In genomic region chr6:89595777-89596146, GRCm38 (mm10) we compare ENCODE assay signal across 7 mouse cellular contexts. TPM values are rescaled to one million over a fixed set of nuclear protein-coding genes. Genes with fewer than 3 reads are reported as not detected.
DNase-seq lines count a peak whose midpoint lies in the region; ATAC-seq lines count a peak whose summit lies in the region.

No protein-coding gene starts in this region.

- DNase-seq in liver, embryonic 11.5 days (ENCODE audit: low spot score) = no peak
- no peak for DNase-seq in liver
- DNase-seq in limb, embryonic 11.5 days (ENCODE audit: low spot score) = no peak
- no peak for DNase-seq in frontal cortex, postnatal 36 days (ENCODE audit: low spot score in 2 of 2)
- DNase-seq in retina, postnatal 1 day = no peak

- 23% methylated on average over 5 of the region's 5 CpGs for WGBS in liver, embryonic 11.5 days
- WGBS in forebrain, embryonic 16.5 days = 26% methylated on average over 5 of the region's 5 CpGs
- 24% methylated on average over 5 of the region's 5 CpGs for WGBS in limb, embryonic 11.5 days
- 27% methylated on average over 5 of the region's 5 CpGs for WGBS in neural tube, embryonic 14.5 days

- ATAC-seq in liver, embryonic 11.5 days (replicated peaks; ENCODE audit: low FRiP score) = peak; percentile 21
- ATAC-seq in forebrain, embryonic 16.5 days = peak; percentile 47
- ATAC-seq in limb, embryonic 11.5 days (ENCODE audit: insufficient number of reproducible peaks, low FRiP score, low TSS enrichment, low read depth) = 0 out of 2 replicates have a peak, but pooled peaks have one; percentile 18
- ATAC-seq in neural tube, embryonic 14.5 days (ENCODE audit: low read depth) = peak; percentile 64

- peak overlapping the region; percentile 68; the same call in 1 of the 2 replicates for H3K4me3 ChIP-seq in liver, embryonic 11.5 days (ENCODE audit: low read depth, low read length)
- H3K4me3 ChIP-seq in forebrain, embryonic 16.5 days (replicated peaks; ENCODE audit: low read length) = peak overlapping the region; percentile 92
- H3K4me3 ChIP-seq in limb, embryonic 11.5 days (ENCODE audit: low read depth, low read length) = no peak overlapping the region
- peak overlapping the region; percentile 61; the same call in 1 of the 2 replicates for H3K4me3 ChIP-seq in neural tube, embryonic 14.5 days (ENCODE audit: low read depth, low read length)

- H3K4me1 ChIP-seq in liver, embryonic 11.5 days (replicated peaks; ENCODE audit: control insufficient read depth, insufficient read depth, low read length) = peaks cover 5% of the 10 kb centered on the region; the same call in 1 of the 2 replicates
- peaks cover 9% of the 10 kb centered on the region for H3K4me1 ChIP-seq in forebrain, embryonic 16.5 days (replicated peaks; ENCODE audit: control insufficient read depth, insufficient read depth, low read length)
- H3K4me1 ChIP-seq in limb, embryonic 11.5 days (ENCODE audit: control insufficient read depth, insufficient read depth, low read length) = 0 out of 2 replicates have a peak, but pooled peaks cover 3% of the 10 kb centered on the region
- peaks cover 6% of the 10 kb centered on the region; the same call in 1 of the 2 replicates for H3K4me1 ChIP-seq in neural tube, embryonic 14.5 days (ENCODE audit: control insufficient read depth, insufficient read depth, low read length)

- H3K4me2 ChIP-seq in liver, embryonic 11.5 days = peak overlapping the region; percentile 81; the same call in 1 of the 2 replicates
- H3K4me2 ChIP-seq in forebrain, embryonic 16.5 days (ENCODE audit: low read length) = peak overlapping the region; percentile 68
- H3K4me2 ChIP-seq in limb, embryonic 11.5 days (ENCODE audit: low read depth, severe bottlenecking) = no peak overlapping the region
- peak overlapping the region; percentile 65 for H3K4me2 ChIP-seq in neural tube, embryonic 14.5 days (ENCODE audit: low read depth, low read length)

- H3K9me3 ChIP-seq in liver, embryonic 11.5 days (ENCODE audit: control insufficient read depth, low read length) = no peaks in the 10 kb centered on the region
- H3K9me3 ChIP-seq in forebrain, embryonic 16.5 days (ENCODE audit: control insufficient read depth, low read length) = no peaks in the 10 kb centered on the region
- H3K9me3 ChIP-seq in limb, embryonic 11.5 days (ENCODE audit: control insufficient read depth, low read length) = no peaks in the 10 kb centered on the region
- H3K9me3 ChIP-seq in neural tube, embryonic 14.5 days (ENCODE audit: control insufficient read depth, low read length) = no peaks in the 10 kb centered on the region

- H3K27ac ChIP-seq in liver, embryonic 11.5 days (ENCODE audit: low read depth, low read length) = no peak overlapping the region
- H3K27ac ChIP-seq in forebrain, embryonic 16.5 days (ENCODE audit: low read length) = no peak overlapping the region
- H3K27ac ChIP-seq in limb, embryonic 11.5 days (replicated peaks; ENCODE audit: low read depth, low read length) = no peak overlapping the region
- H3K27ac ChIP-seq in neural tube, embryonic 14.5 days (ENCODE audit: low read depth, low read length) = no peak overlapping the region

- no peaks in the 10 kb centered on the region for H3K27me3 ChIP-seq in liver, embryonic 11.5 days (replicated peaks; ENCODE audit: control insufficient read depth, insufficient read depth, low read length)
- no peaks in the 10 kb centered on the region for H3K27me3 ChIP-seq in forebrain, embryonic 16.5 days (replicated peaks; ENCODE audit: control insufficient read depth, insufficient read depth, low read length)
- no peaks in the 10 kb centered on the region for H3K27me3 ChIP-seq in limb, embryonic 11.5 days (ENCODE audit: control insufficient read depth, insufficient read depth, low read length)
- no peaks in the 10 kb centered on the region for H3K27me3 ChIP-seq in neural tube, embryonic 14.5 days (ENCODE audit: control insufficient read depth, insufficient read depth, low read length)

- H3K36me3 ChIP-seq in liver, embryonic 11.5 days (ENCODE audit: control insufficient read depth, insufficient read depth, low read length) = no peaks in the 10 kb centered on the region
- H3K36me3 ChIP-seq in forebrain, embryonic 16.5 days (ENCODE audit: control insufficient read depth, insufficient read depth) = no peaks in the 10 kb centered on the region
- H3K36me3 ChIP-seq in limb, embryonic 11.5 days (ENCODE audit: control insufficient read depth, insufficient read depth, low read length) = no peaks in the 10 kb centered on the region
- H3K36me3 ChIP-seq in neural tube, embryonic 14.5 days (ENCODE audit: control insufficient read depth, insufficient read depth, low read length) = no peaks in the 10 kb centered on the region

- H3K9ac ChIP-seq in liver, embryonic 11.5 days (ENCODE audit: low read depth, low read length) = no peak overlapping the region
- no peak overlapping the region for H3K9ac ChIP-seq in forebrain, embryonic 16.5 days (replicated peaks; ENCODE audit: low read depth, low read length)
- no peak overlapping the region for H3K9ac ChIP-seq in limb, embryonic 11.5 days (ENCODE audit: low read length)
- no peak overlapping the region for H3K9ac ChIP-seq in neural tube, embryonic 14.5 days (replicated peaks; ENCODE audit: low read depth, low read length)

RNA-seq across cellular contexts. Expression of gene Chchd6, which starts 0.3 kb away (rescaled TPM):
- polyA plus RNA-seq in liver, embryonic 11.5 days (2014; fragmentation: Nextera tagmentation; extraction: Ambion mirVana) = 40.9 and 43.2 TPM in 2 replicates
- 145 and 168 TPM in 2 replicates for polyA plus RNA-seq in forebrain, embryonic 16.5 days (2015; fragmentation: Nextera tagmentation; extraction: Ambion mirVana)
- polyA plus RNA-seq in limb, embryonic 11.5 days (2014; fragmentation: Nextera tagmentation; extraction: Ambion mirVana) = 61.8 and 66.9 TPM in 2 replicates
- polyA plus RNA-seq in neural tube, embryonic 14.5 days (2014; fragmentation: Nextera tagmentation; extraction: Ambion mirVana) = 155 and 218 TPM in 2 replicates

RNA-seq across cellular contexts. Expression of gene Txnrd3, which starts 48.0 kb away (rescaled TPM):
- polyA plus RNA-seq in liver, embryonic 11.5 days (2014; fragmentation: Nextera tagmentation; extraction: Ambion mirVana) = 10.0 and 11.2 TPM in 2 replicates
- 11.1 and 11.9 TPM in 2 replicates for polyA plus RNA-seq in forebrain, embryonic 16.5 days (2015; fragmentation: Nextera tagmentation; extraction: Ambion mirVana)
- polyA plus RNA-seq in limb, embryonic 11.5 days (2014; fragmentation: Nextera tagmentation; extraction: Ambion mirVana) = 9.0 and 10.4 TPM in 2 replicates
- polyA plus RNA-seq in neural tube, embryonic 14.5 days (2014; fragmentation: Nextera tagmentation; extraction: Ambion mirVana) = 12.8 and 13.5 TPM in 2 replicates
